Mouse (Mus musculus) layer of hippocampus, adult 8-10 months (tissue): Measurements from ENCODE around the gene Ranbp9. TPM values are rescaled to one million over a fixed set of nuclear protein-coding genes. Genes with fewer than 3 reads are reported as not detected.

Experiments used
- DNase-seq, 2 experiments: peaks; one replicate each; pipeline ENCODE4 v3.0.0; 2022; ENCODE audit warnings: low spot score in 2 of 2
- total RNA-seq, 4 experiments: library from RNA; stranded (reverse); gene quantifications; 2 replicates each; pipeline ENCODE4 v1.2.4; 2022

Ranbp9 gene
- total RNA-seq, 4 experiments from 2014 or later, result 89.6 to 111 (median 99.4) TPM

- DNase-seq, result peak; percentile 65 to 79
These were observed 115.9 kb downstream of the Ranbp9 start, which contains the start of gene Sirt5 for GRCm38 (mm10) chr13:43364985-43365824. Gene Sirt5 (plus strand): TSS chr13:43365496.

GRCm38 (mm10) chr13:43362353-43362752, 118.7 kb downstream of the Ranbp9 start:
- DNase-seq, result no peak

GRCm38 (mm10) chr13:43360534-43360933, 120.5 kb downstream of the Ranbp9 start:
- no peak for DNase-seq

GRCm38 (mm10) chr13:43356346-43357125, 124.5 kb downstream of the Ranbp9 start:
- DNase-seq, result no peak

- DNase-seq, result no peak
These were observed 126.7 kb downstream of the Ranbp9 start for GRCm38 (mm10) chr13:43354362-43354761.

- DNase-seq, result no peak
These were observed 127.7 kb downstream of the Ranbp9 start for GRCm38 (mm10) chr13:43353356-43353755.

Other genes with a start within 250 kb of the Ranbp9 start
- 100 to 1,000 TPM in 2 of 4 experiments, 10 to 100 TPM in 2; 77.4 to 104 (median 91.8) TPM for gene Gfod1, start 177.1 kb downstream of the Ranbp9 start, total RNA-seq
- 10 to 100 TPM; 18.4 to 25.4 (median 19.5) TPM for gene Sirt5, start 115.8 kb downstream of the Ranbp9 start, total RNA-seq
- 10 to 100 TPM; 71.6 to 79.7 (median 73.1) TPM for gene Nol7, start 82.9 kb downstream of the Ranbp9 start, total RNA-seq
- gene Mcur1, start 78.9 kb upstream of the Ranbp9 start, total RNA-seq, result 10 to 100 TPM; 21.4 to 34.0 (median 27.0) TPM
- 10 to 100 TPM; 27.6 to 38.1 (median 32.3) TPM for gene Rnf182, start 134.4 kb upstream of the Ranbp9 start, total RNA-seq